Mouse (Mus musculus) thymus, adult 2 months (tissue): ENCODE results near the gene Tent5c. TPM values are rescaled to one million over a fixed set of nuclear protein-coding genes. Genes with fewer than 3 reads are reported as not detected.

ENCODE experiments used
- DNase-seq: peaks from one replicate; pipeline ENCODE4 v3.0.0; 2021
- H3K27ac ChIP-seq: fragments of 200-500 bp; 2 replicates; pipeline ENCODE4 v1.5.1; 2012; ENCODE audit warnings: low read length, control low read depth; ENCODE audit not compliant: control insufficient read depth, insufficient read depth
- H3K27me3 ChIP-seq: fragments of 200-500 bp; 2 replicates; pipeline ENCODE4 v1.6.1; 2012; ENCODE audit warnings: mild to moderate bottlenecking, low read length, moderate library complexity, mixed read lengths; ENCODE audit not compliant: control insufficient read depth, insufficient read depth
- H3K36me3 ChIP-seq: fragments of 200-500 bp; 2 replicates; pipeline ENCODE4 v1.6.1; 2012; ENCODE audit warnings: mild to moderate bottlenecking, low read length, moderate library complexity; ENCODE audit not compliant: control insufficient read depth, insufficient read depth
- H3K4me1 ChIP-seq: fragments of 200-500 bp; replicated peaks from 2 replicates; pipeline ENCODE4 v1.6.1; 2012; ENCODE audit warnings: low read length; ENCODE audit not compliant: control insufficient read depth, insufficient read depth
- H3K4me3 ChIP-seq: fragments of 200-500 bp; 2 replicates; pipeline ENCODE4 v1.5.1; 2012; ENCODE audit warnings: mild to moderate bottlenecking, low read length, control low read depth, moderate library complexity; ENCODE audit not compliant: control insufficient read depth, insufficient read depth
- CTCF ChIP-seq: fragments of 200-500 bp; IDR thresholded peaks from 2 replicates; pipeline ENCODE4 v1.5.1; 2012; ENCODE audit warnings: mild to moderate bottlenecking, control low read depth, low read length, moderate library complexity, borderline replicate concordance; ENCODE audit not compliant: control insufficient read depth, poor library complexity, insufficient read depth; ENCODE audit errors: extremely low read depth
- POLR2A ChIP-seq: fragments of 200-500 bp; IDR thresholded peaks from 2 replicates; pipeline ENCODE4 v1.6.1; 2012; ENCODE audit warnings: mild to moderate bottlenecking, low read length, control low read depth, moderate library complexity; ENCODE audit not compliant: control insufficient read depth, poor library complexity, insufficient read depth; ENCODE audit errors: extremely low read depth
- WGBS: fragments of 180-500 bp; shearing (Covaris S2); methylation state at CpG from one replicate; pipeline ENCODE4 v1.1.7; 2018; 5-methylcytosine and 5-hydroxymethylcytosine counted together
- polyA plus RNA-seq: library from polyadenylated mRNA; depleted of rRNA; stranded (reverse); fragments of >200 nt; gene quantifications from 2 replicates; pipeline ENCODE4 v1.2.3, GENCODE M21; 2012

Gene Tent5c
- polyA plus RNA-seq, 1 experiment, result 5.7 TPM

GRCm38 (mm10) chr3:100488251-100489132 lies 632 bp downstream of the Tent5c start:
- WGBS, result under 1% methylated on average over 62 of the region's 66 CpGs
- Histone ChIP-seq H3K36me3 (no peaks in the 10 kb centered on the region), H3K4me3 (peak overlapping the region; percentile 55), H3K4me1 (peaks cover 10% of the 10 kb centered on the region), H3K27ac (no peak overlapping the region), H3K27me3 (no peaks in the 10 kb centered on the region; the same call in 1 of the 2 replicates)
- TF ChIP-seq CTCF, result no peak
- TF ChIP-seq POLR2A, result no peak
- peak; percentile 50 for DNase-seq

GRCm38 (mm10) chr3:100487046-100487445 lies 2.1 kb downstream of the Tent5c start:
- 82% methylated on average over 2 of the region's 2 CpGs for WGBS
- Histone ChIP-seq H3K27ac (no peak overlapping the region), H3K4me3 (no peak overlapping the region), H3K4me1 (peaks cover 12% of the 10 kb centered on the region), H3K27me3 (no peaks in the 10 kb centered on the region; the same call in 1 of the 2 replicates), H3K36me3 (no peaks in the 10 kb centered on the region)
- DNase-seq, result no peak
- TF ChIP-seq POLR2A, result no peak
- TF ChIP-seq CTCF, result no peak

GRCm38 (mm10) chr3:100485390-100486132 lies 3.6 kb downstream of the Tent5c start:
- Histone ChIP-seq H3K27me3 (no peaks in the 10 kb centered on the region; the same call in 1 of the 2 replicates), H3K4me1 (peaks cover 13% of the 10 kb centered on the region), H3K27ac (no peak overlapping the region), H3K4me3 (no peak overlapping the region), H3K36me3 (no peaks in the 10 kb centered on the region)
- WGBS, result 81% methylated on average over 11 of the region's 11 CpGs
- no peak for DNase-seq
- no peak for TF ChIP-seq POLR2A
- no peak for TF ChIP-seq CTCF

GRCm38 (mm10) chr3:100482971-100483610 lies 6.0 kb downstream of the Tent5c start:
- Histone ChIP-seq H3K4me3 (no peak overlapping the region), H3K27me3 (no peaks in the 10 kb centered on the region; the same call in 1 of the 2 replicates), H3K36me3 (no peaks in the 10 kb centered on the region), H3K4me1 (peaks cover 12% of the 10 kb centered on the region), H3K27ac (no peak overlapping the region)
- WGBS, result 93% methylated on average over 5 of the region's 5 CpGs
- TF ChIP-seq POLR2A (no peak), CTCF (no peak)
- DNase-seq, result no peak

- H3K4me1 ChIP-seq, result peaks cover 11% of the 10 kb centered on the region
- no peak overlapping the region for H3K27ac ChIP-seq
- no peak overlapping the region for H3K4me3 ChIP-seq
- WGBS, result 81% methylated on average over 7 of the region's 7 CpGs
- no peaks in the 10 kb centered on the region for H3K36me3 ChIP-seq
- DNase-seq, result no peak
- TF ChIP-seq CTCF (no peak), POLR2A (no peak)
- H3K27me3 ChIP-seq, result no peaks in the 10 kb centered on the region; the same call in 1 of the 2 replicates
These were observed 6.7 kb downstream of the Tent5c start for GRCm38 (mm10) chr3:100482324-100482911.
